Mouse (Mus musculus) bone marrow, adult 2 months (tissue): Measurements from ENCODE around the gene Far2.

Experiments
- CTCF ChIP-seq: fragments of 200-500 bp; IDR thresholded peaks from 2 replicates; pipeline ENCODE4 v1.5.1; 2011; ENCODE audit warnings: low read length, control low read depth; ENCODE audit not compliant: control insufficient read depth, insufficient read depth
- POLR2A ChIP-seq: fragments of 200-500 bp; IDR thresholded peaks from 2 replicates; pipeline ENCODE4 v1.6.1; 2011; ENCODE audit warnings: low read depth, mild to moderate bottlenecking, control low read depth, low read length, borderline replicate concordance; ENCODE audit not compliant: control insufficient read depth

GRCm38 (mm10) chr6:148117696-148118095 is 70.6 kb downstream of the Far2 start:
- no peak for TF ChIP-seq CTCF
- no peak for TF ChIP-seq POLR2A
